Mouse (Mus musculus) layer of hippocampus, postnatal 10 days (tissue): ENCODE data around the gene Itga5. TPM values are rescaled to one million over a fixed set of nuclear protein-coding genes. Genes with fewer than 3 reads are reported as not detected.
A peak's percentile ranks its signal among the peaks of the same experiment; 100 is the strongest.

ENCODE experiments used
- DNase-seq, 2 experiments: peaks; one replicate each; pipeline ENCODE4 v3.0.0; 2021; ENCODE audit warnings: low spot score in 2 of 2
- total RNA-seq, 2 experiments: library from RNA; stranded (reverse); gene quantifications; 2 replicates each; pipeline ENCODE4 v1.2.3; 2021

Itga5 gene
- total RNA-seq, 2 experiments from 2014 or later, result 6.7 to 7.5 TPM

- DNase-seq, result peak; percentile 66 to 70
Observed at GRCm38 (mm10) chr15:103313495-103314095, 53.0 kb downstream of the Itga5 start.

- no peak for DNase-seq
Observed at GRCm38 (mm10) chr15:103310365-103310910, 56.1 kb downstream of the Itga5 start, which contains the start of gene Gpr84. Gene Gpr84 (minus strand): TSS chr15:103310612.

- DNase-seq, result no peak
Observed at GRCm38 (mm10) chr15:103308876-103309580, 57.5 kb downstream of the Itga5 start.

- no peak for DNase-seq
Observed at GRCm38 (mm10) chr15:103308056-103308875, 58.3 kb downstream of the Itga5 start.

GRCm38 (mm10) chr15:103307125-103307524, 59.4 kb downstream of the Itga5 start:
- peak; percentile 96 for DNase-seq

GRCm38 (mm10) chr15:103305792-103306645, 60.5 kb downstream of the Itga5 start:
- DNase-seq, result no peak

GRCm38 (mm10) chr15:103305070-103305678, 61.4 kb downstream of the Itga5 start:
- DNase-seq, result peak; percentile 97

- DNase-seq, result no peak
Observed at GRCm38 (mm10) chr15:103304616-103304969, 62.0 kb downstream of the Itga5 start.

GRCm38 (mm10) chr15:103303916-103304615, 62.5 kb downstream of the Itga5 start:
- DNase-seq, result no peak

- no peak for DNase-seq
Observed at GRCm38 (mm10) chr15:103302341-103303021, 64.1 kb downstream of the Itga5 start.

- no peak for DNase-seq
Observed at GRCm38 (mm10) chr15:103301547-103302340, 64.8 kb downstream of the Itga5 start.

GRCm38 (mm10) chr15:103301046-103301445, 65.5 kb downstream of the Itga5 start:
- no peak for DNase-seq

GRCm38 (mm10) chr15:103300560-103300959, 66.0 kb downstream of the Itga5 start:
- no peak for DNase-seq

GRCm38 (mm10) chr15:103300067-103300471, 66.5 kb downstream of the Itga5 start:
- peak in 1 of 2 experiments; percentile 69 for DNase-seq

GRCm38 (mm10) chr15:103299644-103300043, 66.9 kb downstream of the Itga5 start:
- DNase-seq, result no peak

GRCm38 (mm10) chr15:103298861-103299616, 67.5 kb downstream of the Itga5 start:
- DNase-seq, result no peak

GRCm38 (mm10) chr15:103298026-103298425, 68.5 kb downstream of the Itga5 start:
- no peak for DNase-seq
